Mouse (Mus musculus): ENCODE results near the gene Tspan18. TPM values are rescaled to one million over a fixed set of nuclear protein-coding genes. Genes with fewer than 3 reads are reported as not detected.

Gene Tspan18
- polyA plus RNA-seq, 2 experiments, result 2.2 to 2.3 TPM

DNA sequence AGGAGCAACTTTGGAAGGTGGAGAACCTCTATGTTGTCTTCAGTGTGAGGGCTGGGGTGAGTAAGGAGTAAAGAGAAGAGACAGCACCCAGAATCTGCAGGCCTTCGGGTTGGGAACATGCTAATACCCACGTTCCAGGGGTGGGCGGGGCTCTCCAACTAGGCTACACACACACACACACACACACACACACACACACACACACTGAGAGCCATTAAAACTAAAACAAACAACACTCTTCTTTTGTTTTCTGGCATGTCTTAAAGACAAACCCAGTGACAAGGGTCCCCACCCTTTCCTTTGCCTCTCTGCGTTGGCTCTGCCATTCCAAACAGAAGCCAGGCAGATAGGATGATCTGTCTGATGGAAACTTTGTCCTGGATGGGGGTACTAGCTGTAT lies 2.0 kb downstream of the Tspan18 start:
- Histone ChIP-seq H3K27ac (no peak overlapping the region), H3K4me3 (ENCODE audit: insufficient read depth in 1 of 2, low read depth in 2 of 2, low read length in 2 of 2) (no peak overlapping the region), H3K4me2 (ENCODE audit: low read depth) (no peak overlapping the region), H3K9me3 (ENCODE audit: control insufficient read depth, low read length) (no peaks in the 10 kb centered on the region), H3K36me3 (replicated peaks; ENCODE audit: control insufficient read depth, insufficient read depth, low read depth) (no peaks in the 10 kb centered on the region), H3K27me3 (ENCODE audit: control insufficient read depth, insufficient read depth, low read length) (peaks cover 9% of the 10 kb centered on the region), H3K4me1 (replicated peaks; ENCODE audit: control insufficient read depth in 2 of 2, insufficient read depth in 2 of 2, low read length in 1 of 2) (peaks cover 3 to 5% of the 10 kb centered on the region in 2 experiments; a peak in 2 of 4 replicates), H3K9ac (replicated peaks) (no peak overlapping the region)
- TF ChIP-seq CTCF (IDR thresholded peaks at IDR 0.05; ENCODE audit: low read depth) (no peak), EP300 (IDR thresholded peaks at IDR 0.05; ENCODE audit: low read depth) (no peak)
- ATAC-seq (ENCODE audit: insufficient read depth), result no peak
- 48% methylated on average over 4 of the region's 4 CpGs for WGBS (ENCODE audit: insufficient replicate concordance)
- DNase-seq (ENCODE audit: low read depth in 3 of 3, low spot score in 3 of 3), result no peak

DNA sequence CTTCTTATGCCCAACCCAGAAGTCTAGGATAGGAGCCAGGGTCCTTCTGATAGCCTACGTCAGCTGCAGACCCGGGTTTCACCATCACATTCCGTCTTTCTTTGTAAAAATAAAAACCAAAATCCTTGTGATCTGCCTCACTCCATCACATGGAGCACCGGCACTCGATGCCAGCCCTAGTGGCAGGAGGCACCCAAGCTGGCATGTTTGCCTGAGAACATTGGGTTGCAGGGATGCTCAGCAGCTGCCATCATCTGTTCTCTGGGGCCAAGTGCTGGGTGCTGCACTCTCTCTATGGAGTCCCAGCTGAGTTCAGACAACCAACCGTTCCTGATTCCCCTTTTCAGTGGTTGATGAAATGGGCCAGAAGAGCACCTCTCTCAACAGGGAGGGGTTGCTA lies 3.2 kb downstream of the Tspan18 start:
- DNase-seq (ENCODE audit: low read depth in 3 of 3, low spot score in 3 of 3) (no peak), ATAC-seq (ENCODE audit: insufficient read depth) (no peak)
- Histone ChIP-seq H3K27ac (no peak overlapping the region), H3K4me3 (ENCODE audit: insufficient read depth in 1 of 2, low read depth in 2 of 2, low read length in 2 of 2) (no peak overlapping the region), H3K9ac (replicated peaks) (no peak overlapping the region), H3K27me3 (ENCODE audit: control insufficient read depth, insufficient read depth, low read length) (peaks cover 9% of the 10 kb centered on the region), H3K4me2 (ENCODE audit: low read depth) (no peak overlapping the region), H3K9me3 (ENCODE audit: control insufficient read depth, low read length) (no peaks in the 10 kb centered on the region), H3K36me3 (replicated peaks; ENCODE audit: control insufficient read depth, insufficient read depth, low read depth) (no peaks in the 10 kb centered on the region), H3K4me1 (replicated peaks; ENCODE audit: control insufficient read depth in 2 of 2, insufficient read depth in 2 of 2, low read length in 1 of 2) (peaks cover 3 to 5% of the 10 kb centered on the region in 2 experiments; a peak in 2 of 4 replicates)
- 69% methylated on average over 6 of the region's 6 CpGs for WGBS (ENCODE audit: insufficient replicate concordance)
- TF ChIP-seq EP300 (IDR thresholded peaks at IDR 0.05; ENCODE audit: low read depth) (no peak), CTCF (IDR thresholded peaks at IDR 0.05; ENCODE audit: low read depth) (no peak)

DNA sequence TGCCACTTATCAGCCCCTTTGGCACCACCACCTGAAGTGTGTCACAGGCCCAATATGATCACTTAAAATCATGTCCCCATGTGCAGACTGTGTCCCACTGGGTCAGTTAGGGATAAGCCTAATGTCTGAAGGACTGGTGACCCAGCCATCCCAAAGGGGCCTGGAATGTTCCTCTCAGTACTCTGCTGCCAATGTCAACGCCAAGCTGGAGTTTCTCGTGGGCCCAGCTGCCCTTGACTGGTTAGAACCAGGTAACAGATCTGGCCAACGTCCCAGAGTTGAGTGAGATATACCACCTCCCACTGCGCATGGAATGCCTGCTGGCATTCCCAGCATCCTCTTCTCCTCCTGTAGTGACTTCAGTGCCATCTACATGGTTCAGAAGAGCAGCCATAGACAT lies 5.2 kb downstream of the Tspan18 start:
- Histone ChIP-seq H3K27me3 (ENCODE audit: control insufficient read depth, insufficient read depth, low read length) (peaks cover 7% of the 10 kb centered on the region), H3K4me3 (ENCODE audit: insufficient read depth in 1 of 2, low read depth in 2 of 2, low read length in 2 of 2) (no peak overlapping the region), H3K9me3 (ENCODE audit: control insufficient read depth, low read length) (no peaks in the 10 kb centered on the region), H3K9ac (replicated peaks) (no peak overlapping the region), H3K36me3 (replicated peaks; ENCODE audit: control insufficient read depth, insufficient read depth, low read depth) (no peaks in the 10 kb centered on the region), H3K4me2 (ENCODE audit: low read depth) (no peak overlapping the region), H3K4me1 (replicated peaks; ENCODE audit: control insufficient read depth in 2 of 2, insufficient read depth in 2 of 2, low read length in 1 of 2) (0 out of 4 replicates have a peak, but pooled peaks cover 0 to 2% of the 10 kb centered on the region in 2 experiments), H3K27ac (no peak overlapping the region)
- ATAC-seq (ENCODE audit: insufficient read depth) (no peak), DNase-seq (ENCODE audit: low read depth in 3 of 3, low spot score in 3 of 3) (no peak)
- WGBS (ENCODE audit: insufficient replicate concordance), result 67% methylated on average over 4 of the region's 4 CpGs
- no peak for TF ChIP-seq CTCF (IDR thresholded peaks at IDR 0.05; ENCODE audit: low read depth)
- no peak for TF ChIP-seq EP300 (IDR thresholded peaks at IDR 0.05; ENCODE audit: low read depth)

DNA sequence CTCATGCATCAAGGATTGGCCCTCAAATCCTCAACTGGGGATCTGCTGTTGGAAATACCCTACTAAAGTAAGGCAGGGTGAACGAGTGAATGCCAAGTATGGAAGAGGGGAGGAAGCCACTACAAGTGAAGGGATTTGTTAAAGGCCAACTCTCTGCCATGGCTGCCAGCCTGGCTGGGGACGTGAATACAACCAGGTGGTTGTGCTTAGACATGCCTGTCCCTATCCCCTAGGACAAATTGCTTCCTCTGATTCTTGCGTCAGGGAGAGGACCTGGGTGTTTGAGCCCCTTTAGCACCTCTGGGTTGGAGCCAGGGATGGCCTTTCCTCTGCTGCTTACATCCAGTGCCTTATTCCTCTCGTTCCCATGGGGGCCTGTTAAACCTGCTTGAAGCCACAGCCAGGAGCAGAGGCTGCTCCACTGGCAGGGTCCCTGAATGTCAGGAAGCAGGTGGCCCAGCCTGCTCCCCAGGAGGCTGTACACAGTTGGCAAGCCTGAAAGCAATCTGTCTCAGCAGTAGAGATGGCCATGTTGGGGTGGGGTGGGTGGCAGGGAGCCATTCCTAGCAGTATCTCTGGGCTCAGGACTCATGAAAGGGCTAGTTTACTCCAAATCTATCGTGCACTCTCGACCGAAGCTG lies 6.3 kb downstream of the Tspan18 start:
- ATAC-seq (ENCODE audit: insufficient read depth), result no peak
- H3K4me3 ChIP-seq (ENCODE audit: insufficient read depth in 1 of 2, low read depth in 2 of 2, low read length in 2 of 2), result no peak overlapping the region
- no peak overlapping the region for H3K27ac ChIP-seq
- DNase-seq (ENCODE audit: low read depth in 3 of 3, low spot score in 3 of 3), result no peak
- TF ChIP-seq CTCF (IDR thresholded peaks at IDR 0.05; ENCODE audit: low read depth) (no peak), EP300 (IDR thresholded peaks at IDR 0.05; ENCODE audit: low read depth) (no peak)
- H3K9ac ChIP-seq (replicated peaks), result no peak overlapping the region
- 59% methylated on average over 7 of the region's 7 CpGs for WGBS (ENCODE audit: insufficient replicate concordance)
- no peaks in the 10 kb centered on the region for H3K27me3 ChIP-seq (ENCODE audit: control insufficient read depth, insufficient read depth, low read length)
- no peak overlapping the region for H3K4me2 ChIP-seq (ENCODE audit: low read depth)
- H3K36me3 ChIP-seq (replicated peaks; ENCODE audit: control insufficient read depth, insufficient read depth, low read depth), result no peaks in the 10 kb centered on the region
- H3K9me3 ChIP-seq (ENCODE audit: control insufficient read depth, low read length), result no peaks in the 10 kb centered on the region
- no peaks in the 10 kb centered on the region for H3K4me1 ChIP-seq (replicated peaks; ENCODE audit: control insufficient read depth in 2 of 2, insufficient read depth in 2 of 2, low read length in 1 of 2)

DNA sequence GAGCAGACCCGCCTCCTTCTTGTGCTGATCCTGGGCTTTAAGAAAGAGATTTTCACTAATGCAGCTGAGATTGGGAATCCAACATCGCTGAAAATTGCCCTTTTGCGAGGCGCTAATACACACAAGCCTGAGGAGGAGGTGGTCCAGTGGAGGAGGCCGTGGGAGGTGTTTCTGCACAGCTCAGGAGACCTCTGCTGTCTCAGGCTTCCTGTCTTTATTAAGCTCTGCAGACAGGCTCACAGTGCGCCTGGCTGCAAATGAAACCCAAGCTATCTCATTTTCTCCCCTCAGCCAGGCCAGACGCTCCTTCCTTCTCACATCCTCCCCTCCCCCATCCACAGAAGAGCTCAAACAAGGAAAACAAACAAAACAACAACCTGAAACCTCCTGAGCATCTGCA lies 9.6 kb downstream of the Tspan18 start:
- H3K4me3 ChIP-seq (ENCODE audit: insufficient read depth in 1 of 2, low read depth in 2 of 2, low read length in 2 of 2), result no peak overlapping the region

More for the DNA sequence above, 9.6 kb downstream of the Tspan18 start:
- no peak overlapping the region for H3K4me2 ChIP-seq (ENCODE audit: low read depth)
- H3K4me1 ChIP-seq (replicated peaks; ENCODE audit: control insufficient read depth in 2 of 2, insufficient read depth in 2 of 2, low read length in 1 of 2), result no peaks in the 10 kb centered on the region
- TF ChIP-seq CTCF (IDR thresholded peaks at IDR 0.05; ENCODE audit: low read depth), result no peak
- no peak for TF ChIP-seq EP300 (IDR thresholded peaks at IDR 0.05; ENCODE audit: low read depth)
- H3K27me3 ChIP-seq (ENCODE audit: control insufficient read depth, insufficient read depth, low read length), result no peaks in the 10 kb centered on the region
- ATAC-seq (ENCODE audit: insufficient read depth) (no peak), DNase-seq (ENCODE audit: low read depth in 3 of 3, low spot score in 3 of 3) (no peak)
- no peak overlapping the region for H3K27ac ChIP-seq
- 56% methylated on average over 7 of the region's 7 CpGs for WGBS (ENCODE audit: insufficient replicate concordance)
- no peak overlapping the region for H3K9ac ChIP-seq (replicated peaks)
- no peaks in the 10 kb centered on the region for H3K36me3 ChIP-seq (replicated peaks; ENCODE audit: control insufficient read depth, insufficient read depth, low read depth)
- no peaks in the 10 kb centered on the region for H3K9me3 ChIP-seq (ENCODE audit: control insufficient read depth, low read length)

Measured in liver, embryonic 14.5 days (tissue).